Mouse (Mus musculus): ENCODE measurements around the gene Ints1.

DNA sequence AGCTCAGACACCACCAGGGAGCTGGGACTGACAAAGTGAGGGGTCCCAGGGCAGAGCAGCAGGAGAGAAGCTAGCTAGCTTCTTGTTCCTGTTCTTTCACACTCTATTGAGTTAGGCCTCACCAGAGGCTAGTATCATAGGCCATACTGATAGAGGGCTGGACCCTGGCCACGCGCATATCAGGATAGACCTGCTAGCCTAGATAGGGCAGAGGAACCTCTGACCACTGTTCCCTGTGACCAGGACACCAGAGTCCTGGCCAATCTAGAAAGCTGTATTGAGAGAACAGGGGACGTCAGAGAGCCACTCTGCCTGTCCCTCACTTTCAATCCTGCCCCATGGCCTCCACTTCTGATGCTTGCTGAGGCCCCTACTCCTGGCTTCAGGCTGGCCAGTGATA, 42.6 kb upstream of the Ints1 start:
- no peak for TF ChIP-seq CTCF (IDR thresholded peaks at IDR 0.05; ENCODE audit: insufficient read depth, low read length)
- TF ChIP-seq POLR2A (IDR thresholded peaks at IDR 0.05; ENCODE audit: borderline replicate concordance, extremely low read depth, low read depth, low read length): no peak

Data from lung, adult 2 months (tissue).